Mouse (Mus musculus) liver, adult 2 months (tissue): ENCODE results near the gene Hsd3b4.
"Not testable (repeated sequence)": the region's sequence is repeated elsewhere in the genome, so short reads cannot be mapped to it uniquely, and the experiment has no call there.

Source experiments
- CTCF ChIP-seq: fragments of 200-500 bp; IDR thresholded peaks from 2 replicates; pipeline ENCODE4 v1.5.1; 2011; ENCODE audit warnings: low read depth, low read length, control low read depth
- POLR2A ChIP-seq: fragments of 200-500 bp; IDR thresholded peaks from 2 replicates; pipeline ENCODE4 v1.6.1; 2011; ENCODE audit warnings: low read length, control low read depth; ENCODE audit not compliant: insufficient read depth; ENCODE audit errors: extremely low read depth

DNA sequence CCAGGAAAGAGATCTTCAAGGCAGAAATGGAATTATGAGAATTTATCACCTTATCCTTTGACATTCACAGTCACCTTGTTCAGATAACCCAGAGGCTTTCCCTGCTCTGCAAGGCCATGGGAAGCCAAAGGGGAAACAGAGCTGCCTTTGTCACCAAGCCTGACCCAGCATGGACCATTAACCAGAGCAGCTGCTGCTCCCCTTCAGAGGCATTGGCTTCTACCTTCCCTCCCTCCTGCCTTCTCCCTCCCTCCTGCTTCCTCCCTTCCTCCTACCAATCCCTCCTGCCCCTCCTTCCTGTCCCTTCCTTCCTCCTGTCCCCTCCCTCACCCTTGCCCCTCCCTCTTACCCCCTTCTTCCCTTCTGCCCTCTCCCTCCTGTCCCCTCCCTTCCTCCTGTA, 16.1 kb downstream of the Hsd3b4 start:
- TF ChIP-seq POLR2A, CTCF: not testable (repeated sequence)
